ENCODE assay signal across 8 mouse cellular contexts in the genomic region with DNA sequence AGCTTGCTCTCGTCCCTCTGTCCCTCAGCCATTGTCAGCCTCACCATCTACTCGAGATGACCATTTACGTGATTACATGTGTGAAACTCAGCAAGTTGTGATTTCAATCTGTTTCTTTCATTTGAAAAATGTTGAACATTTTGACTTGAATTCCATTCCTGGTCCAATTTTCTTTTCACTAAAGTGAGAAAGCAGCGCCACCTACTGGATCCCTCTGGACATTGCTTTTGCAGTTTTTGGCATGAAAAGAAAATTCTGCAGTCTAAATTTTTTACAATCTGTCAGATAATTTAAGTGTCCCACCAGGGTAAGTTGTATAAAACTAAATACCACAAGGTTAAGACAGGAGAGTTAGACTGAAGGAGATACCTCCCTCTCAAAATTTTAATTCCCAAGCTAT.
DNase-seq lines count a peak whose midpoint lies in the region; ATAC-seq and TF ChIP-seq lines count a peak whose summit lies in the region.
"Had no signal": no experiment of that assay in that cellular context is flagged by ENCODE, and none has a peak within 500 bp of the region (broad histone marks: within the 10 kb centered on the region; RNA-seq: fewer than 3 reads in every experiment).

No protein-coding gene starts in this region.

- in situ Hi-C loops in Patski (cut with MboI; ENCODE audit: low pct_unique_long_range_greater_than_20kb): no loop called here

- POLR2A ChIA-PET in Patski (lab: Charles Lee): no interaction called here

- TF ChIP-seq EP300 in liver, postnatal 0 days (IDR thresholded peaks at IDR 0.05; ENCODE audit: low read depth): no peak

- H3K36me3 ChIP-seq in liver, embryonic 12.5 days: no peaks in the 10 kb centered on the region
- H3K36me3 ChIP-seq in hindbrain, postnatal 0 days (ENCODE audit: insufficient read depth, low read length): no peaks in the 10 kb centered on the region
- peaks cover 4% of the 10 kb centered on the region; the same call in 1 of the 2 replicates for H3K36me3 ChIP-seq in liver, postnatal 0 days (replicated peaks; ENCODE audit: insufficient read depth, low read length)

- no peak overlapping the region for H3K4me3 ChIP-seq in liver, embryonic 12.5 days
- no peak overlapping the region for H3K4me3 ChIP-seq in hindbrain, postnatal 0 days (ENCODE audit: low read length)
- no peak overlapping the region for H3K4me3 ChIP-seq in liver, postnatal 0 days (ENCODE audit: low read depth, low read length)
- H3K4me3 ChIP-seq: heart, embryonic 13.5 days had no signal

- 34% methylated on average over 4 of the region's 4 CpGs for WGBS in liver, embryonic 12.5 days (ENCODE audit: insufficient replicate concordance)
- whole genome bisulfite sequencing in hindbrain, postnatal 0 days: 35% methylated on average over 4 of the region's 4 CpGs
- WGBS in liver, postnatal 0 days (ENCODE audit: insufficient replicate concordance): 46% methylated on average over 4 of the region's 4 CpGs

- no peak for ATAC-seq in liver, embryonic 12.5 days
- no peak for ATAC-seq in Patski
- ATAC-seq in hindbrain, postnatal 0 days: no peak
- ATAC-seq in liver, postnatal 0 days: no peak

- peak; percentile 48 for DNase-seq in liver
- DNase-seq in Patski (ENCODE audit: low read depth, low spot score): no peak
- peak; percentile 33 for DNase-seq in cerebellum, adult 11-12 months
- DNase-seq in hindbrain, postnatal 0 days (ENCODE audit: low spot score): peak; percentile 85
- peak; percentile 49 for DNase-seq in liver, postnatal 0 days
- peak; percentile 17 for DNase-seq in spleen, adult 12 weeks (ENCODE audit: low spot score)

- no peaks in the 10 kb centered on the region for H3K9me3 ChIP-seq in liver, embryonic 12.5 days (replicated peaks)
- H3K9me3 ChIP-seq in hindbrain, postnatal 0 days (ENCODE audit: low read length): no peaks in the 10 kb centered on the region
- no peaks in the 10 kb centered on the region for H3K9me3 ChIP-seq in liver, postnatal 0 days (ENCODE audit: low read length)
- H3K9me3 ChIP-seq: heart, embryonic 13.5 days had no signal

- TF ChIP-seq CTCF in Patski (IDR thresholded peaks at IDR 0.05): peak; percentile 78
- TF ChIP-seq CTCF in hindbrain, postnatal 0 days (IDR thresholded peaks at IDR 0.05; ENCODE audit: low read depth): peak; percentile 83
- peak; percentile 77 for TF ChIP-seq CTCF in liver, postnatal 0 days (IDR thresholded peaks at IDR 0.05; ENCODE audit: low read depth)

- no peaks in the 10 kb centered on the region for H3K27me3 ChIP-seq in liver, embryonic 12.5 days (replicated peaks)
- H3K27me3 ChIP-seq in Patski: no peaks in the 10 kb centered on the region
- H3K27me3 ChIP-seq in hindbrain, postnatal 0 days (ENCODE audit: insufficient read depth, low read length): no peaks in the 10 kb centered on the region
- no peaks in the 10 kb centered on the region for H3K27me3 ChIP-seq in liver, postnatal 0 days (ENCODE audit: insufficient read depth, low read length)
- H3K27me3 ChIP-seq: heart, embryonic 13.5 days had no signal

- H3K9ac ChIP-seq in liver, embryonic 12.5 days: no peak overlapping the region
- no peak overlapping the region for H3K9ac ChIP-seq in hindbrain, postnatal 0 days (replicated peaks; ENCODE audit: low read length)
- H3K9ac ChIP-seq in liver, postnatal 0 days (replicated peaks): no peak overlapping the region
- H3K9ac ChIP-seq: heart, embryonic 13.5 days had no signal

- CTCF ChIA-PET in Patski (lab: Charles Lee): interaction anchor here (0.7 to 1.4 kb wide), 7 partner anchors 26 to 351 kb away, joined by 3 to 4 read pairs (median 3); no protein-coding TSS in a partner anchor

- H3K27ac ChIP-seq in liver, embryonic 12.5 days: no peak overlapping the region
- H3K27ac ChIP-seq in hindbrain, postnatal 0 days: no peak overlapping the region
- H3K27ac ChIP-seq in liver, postnatal 0 days (ENCODE audit: low read depth): no peak overlapping the region
- H3K27ac ChIP-seq: heart, embryonic 13.5 days had no signal

- H3K4me2 ChIP-seq in liver, embryonic 12.5 days: no peak overlapping the region
- H3K4me2 ChIP-seq in hindbrain, postnatal 0 days (ENCODE audit: low read depth, low read length): no peak overlapping the region
- H3K4me2 ChIP-seq in liver, postnatal 0 days (ENCODE audit: low read depth, low read length): no peak overlapping the region
- H3K4me2 ChIP-seq: heart, embryonic 13.5 days had no signal

- H3K4me1 ChIP-seq in liver, embryonic 12.5 days: no peaks in the 10 kb centered on the region
- H3K4me1 ChIP-seq in hindbrain, postnatal 0 days (ENCODE audit: insufficient read depth, low read length): no peaks in the 10 kb centered on the region
- H3K4me1 ChIP-seq in liver, postnatal 0 days (ENCODE audit: insufficient read depth): 0 out of 2 replicates have a peak, but pooled peaks cover 3% of the 10 kb centered on the region
